Mouse (Mus musculus) liver, embryonic 11.5 days (tissue): Measurements from ENCODE around the gene Slc25a26. TPM values are rescaled to one million over a fixed set of nuclear protein-coding genes. Genes with fewer than 3 reads are reported as not detected.

Experiments
- ATAC-seq: fragments of 200-750 bp; cut with Nextera tagmentation; replicated peaks from 2 replicates; pipeline ENCODE4 v1.8.0; 2017; ENCODE audit warnings: moderate number of reproducible peaks, mild to moderate bottlenecking, moderate TSS enrichment, moderate library complexity; ENCODE audit not compliant: low FRiP score
- DNase-seq: peaks from one replicate; pipeline ENCODE4 v3.0.0-alpha.2; 2017; ENCODE audit warnings: low spot score
- H3K27ac ChIP-seq: fragments of 300-500 bp; sonication (generic); 2 replicates; pipeline ENCODE4 v1.5.1; 2014; ENCODE audit warnings: mild to moderate bottlenecking, low read depth, low read length, control low read depth
- H3K27me3 ChIP-seq: fragments of 300-500 bp; sonication (generic); replicated peaks from 2 replicates; pipeline ENCODE4 v1.6.1; 2014; ENCODE audit warnings: low read length, mixed read lengths; ENCODE audit not compliant: control insufficient read depth, insufficient read depth
- H3K36me3 ChIP-seq: fragments of 300-500 bp; sonication (generic); 2 replicates; pipeline ENCODE4 v1.6.1; 2014; ENCODE audit warnings: mild to moderate bottlenecking, low read length, moderate library complexity, mixed read lengths; ENCODE audit not compliant: control insufficient read depth, insufficient read depth
- H3K4me1 ChIP-seq: fragments of 300-500 bp; sonication (generic); replicated peaks from 2 replicates; pipeline ENCODE4 v1.6.1; 2014; ENCODE audit warnings: low read length, mixed read lengths; ENCODE audit not compliant: control insufficient read depth, insufficient read depth
- H3K4me2 ChIP-seq: fragments of 300-500 bp; sonication (generic); 2 replicates; pipeline ENCODE4 v1.6.1; 2014; ENCODE audit warnings: mild to moderate bottlenecking, control low read depth, moderate library complexity
- H3K4me3 ChIP-seq: fragments of 300-500 bp; sonication (generic); 2 replicates; pipeline ENCODE4 v1.5.1; 2014; ENCODE audit warnings: low read depth, low read length, control low read depth
- H3K9ac ChIP-seq: fragments of 300-500 bp; sonication (generic); 2 replicates; pipeline ENCODE4 v1.6.1; 2014; ENCODE audit warnings: low read depth, low read length, control low read depth
- H3K9me3 ChIP-seq: fragments of 300-500 bp; sonication (generic); 2 replicates; pipeline ENCODE4 v1.6.1; 2016; ENCODE audit warnings: low read length, inconsistent platforms, mixed read lengths; ENCODE audit not compliant: control insufficient read depth
- WGBS: fragments of 180-500 bp; shearing (Covaris S2); extraction: QIAGEN DNeasy Blood & Tissue Kit; methylation state at CpG from one replicate; pipeline ENCODE4 v1.1.7; 2014; 5-methylcytosine and 5-hydroxymethylcytosine counted together
- polyA plus RNA-seq: library from polyadenylated mRNA; unstranded; fragments of >200 nt; fragmentation: Nextera tagmentation; extraction: Ambion mirVana; gene quantifications from 2 replicates; pipeline ENCODE4 v1.2.1, GENCODE M21; 2014

Gene Slc25a26
- polyA plus RNA-seq, 1 experiment from 2014 or later: 8.2 TPM

DNA sequence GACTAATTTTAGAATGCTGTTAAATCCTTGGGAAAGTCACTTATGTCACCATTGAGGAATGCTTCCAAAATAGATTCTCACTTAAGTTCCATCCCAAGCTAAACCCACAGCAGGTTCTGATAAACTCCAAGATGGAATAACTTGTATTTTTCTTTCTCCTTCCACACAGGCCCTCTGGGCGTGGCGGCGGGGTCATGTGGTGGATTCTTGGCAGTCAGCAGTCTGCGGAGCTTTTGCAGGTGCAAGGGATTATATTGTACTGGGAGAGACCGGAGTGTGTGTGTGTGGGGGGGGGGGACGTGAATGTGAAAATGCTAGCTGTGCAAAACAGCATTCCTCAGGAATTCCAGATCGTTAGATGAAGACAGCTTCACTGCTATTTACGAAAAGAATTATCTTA lies 92.1 kb downstream of the Slc25a26 start:
- Histone ChIP-seq H3K9me3 (no peaks in the 10 kb centered on the region), H3K4me3 (no peak overlapping the region), H3K9ac (no peak overlapping the region), H3K27ac (no peak overlapping the region), H3K4me2 (no peak overlapping the region), H3K4me1 (0 out of 2 replicates have a peak, but pooled peaks cover 3% of the 10 kb centered on the region), H3K27me3 (no peaks in the 10 kb centered on the region), H3K36me3 (no peaks in the 10 kb centered on the region)
- ATAC-seq (no peak), DNase-seq (peak; percentile 32)
- WGBS: 55% methylated on average over 8 of the region's 8 CpGs

DNA sequence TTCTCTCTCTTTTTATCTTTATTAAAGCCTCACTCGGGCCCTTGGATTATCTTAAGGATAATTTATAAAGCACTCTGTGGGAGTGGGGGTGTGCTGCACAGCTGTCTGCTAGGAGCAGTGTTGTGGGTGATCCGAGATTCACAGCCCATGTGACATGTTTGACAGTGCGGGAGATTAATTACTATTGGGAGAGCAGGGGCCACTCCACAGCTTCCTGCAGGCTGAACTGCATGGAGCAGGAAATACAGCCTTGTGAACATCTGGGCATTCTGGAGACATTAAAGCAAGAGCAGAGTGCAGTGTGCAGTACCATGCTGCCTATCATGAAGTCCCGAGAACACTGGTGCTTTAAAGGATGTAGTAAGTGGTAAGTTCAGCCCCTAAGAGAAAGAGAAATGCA lies 92.6 kb downstream of the Slc25a26 start:
- Histone ChIP-seq H3K4me3 (no peak overlapping the region), H3K4me2 (no peak overlapping the region), H3K4me1 (0 out of 2 replicates have a peak, but pooled peaks cover 3% of the 10 kb centered on the region), H3K9ac (no peak overlapping the region), H3K27ac (no peak overlapping the region), H3K9me3 (no peaks in the 10 kb centered on the region), H3K36me3 (no peaks in the 10 kb centered on the region), H3K27me3 (no peaks in the 10 kb centered on the region)
- ATAC-seq (0 out of 2 replicates have a peak, but pooled peaks have one; percentile 18), DNase-seq (peak; percentile 28)
- WGBS: 39% methylated on average over 4 of the region's 4 CpGs

DNA sequence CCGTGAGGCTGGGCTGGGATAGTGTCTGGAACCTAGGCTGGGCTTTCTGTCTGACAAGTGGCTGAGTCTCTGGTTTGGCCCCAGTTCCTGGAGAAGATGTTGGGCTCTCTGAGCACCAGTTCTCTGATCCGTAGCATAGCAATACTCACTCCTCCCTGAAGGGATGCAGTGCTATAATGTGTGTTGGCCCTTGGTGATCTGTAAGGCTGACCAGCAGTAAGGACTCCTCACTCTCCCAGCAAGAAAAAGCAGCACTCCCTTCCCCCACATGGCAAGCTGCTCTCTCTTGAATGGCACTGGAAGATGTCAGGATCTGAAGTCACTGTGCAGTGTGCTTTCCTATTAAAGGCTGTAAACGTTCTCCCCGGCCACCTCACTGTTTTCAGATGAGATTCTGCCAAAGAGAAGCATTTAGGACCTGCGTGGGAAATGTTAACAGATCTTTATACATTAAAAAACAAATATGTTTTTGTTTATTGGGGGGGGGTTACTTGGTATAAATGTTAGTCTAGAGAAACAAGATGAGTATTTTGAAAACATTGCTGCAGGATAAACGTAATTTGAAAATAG lies 94.0 kb downstream of the Slc25a26 start:
- no peaks in the 10 kb centered on the region for H3K27me3 ChIP-seq
- DNase-seq (no peak), ATAC-seq (no peak)
- H3K4me1 ChIP-seq: 0 out of 2 replicates have a peak, but pooled peaks cover 3% of the 10 kb centered on the region
- no peaks in the 10 kb centered on the region for H3K9me3 ChIP-seq
- no peak overlapping the region for H3K4me3 ChIP-seq
- H3K27ac ChIP-seq: no peak overlapping the region
- H3K9ac ChIP-seq: no peak overlapping the region
- 77% methylated on average over 6 of the region's 6 CpGs for WGBS
- H3K36me3 ChIP-seq: no peaks in the 10 kb centered on the region
- H3K4me2 ChIP-seq: no peak overlapping the region

DNA sequence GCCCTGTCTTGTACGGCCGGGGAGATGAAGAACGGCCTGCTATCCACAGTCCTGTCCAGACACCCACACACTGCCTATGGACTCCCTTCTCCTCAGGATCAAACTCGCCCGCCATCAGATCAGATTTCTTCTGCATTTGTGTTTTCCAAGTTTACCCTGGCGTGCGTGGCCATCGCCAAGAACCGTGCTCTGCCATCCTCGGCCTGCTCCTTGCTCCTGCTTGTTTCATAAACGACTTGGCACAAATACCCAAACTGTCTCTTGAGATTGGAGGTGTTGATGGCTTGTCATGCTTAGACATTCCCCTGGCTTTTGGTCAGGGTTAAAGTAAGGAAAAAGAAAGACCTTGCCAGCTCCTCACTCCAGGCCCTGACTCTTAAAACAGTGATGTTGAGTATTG lies 94.6 kb downstream of the Slc25a26 start:
- Histone ChIP-seq H3K4me1 (0 out of 2 replicates have a peak, but pooled peaks cover 3% of the 10 kb centered on the region), H3K27ac (no peak overlapping the region), H3K4me2 (no peak overlapping the region), H3K27me3 (no peaks in the 10 kb centered on the region), H3K9me3 (no peaks in the 10 kb centered on the region), H3K36me3 (no peaks in the 10 kb centered on the region), H3K9ac (no peak overlapping the region), H3K4me3 (no peak overlapping the region)
- ATAC-seq: no peak
- 87% methylated on average over 11 of the region's 11 CpGs for WGBS
- DNase-seq: no peak

DNA sequence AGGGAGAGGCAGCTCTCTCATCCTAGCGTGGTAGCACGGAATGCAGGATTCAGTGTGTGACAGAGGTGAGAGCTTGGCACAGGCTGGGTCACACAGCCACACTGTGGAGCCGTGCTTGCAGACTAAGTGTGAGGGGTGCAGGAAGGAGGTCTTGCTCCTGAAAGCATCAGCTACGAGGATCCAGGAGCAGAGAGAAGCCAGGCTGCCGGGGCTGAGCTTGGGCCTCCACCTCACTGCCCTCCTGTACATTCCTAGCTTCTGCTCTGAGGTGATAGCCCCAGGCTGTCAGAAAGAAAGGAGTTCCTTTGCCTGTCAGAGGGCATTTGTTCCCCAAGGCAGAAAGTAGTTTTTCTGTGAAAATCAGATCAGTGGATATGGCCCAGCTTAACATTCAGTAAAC lies 95.1 kb downstream of the Slc25a26 start:
- WGBS: 69% methylated on average over 5 of the region's 5 CpGs
- ATAC-seq (no peak), DNase-seq (no peak)
- no peak overlapping the region for H3K4me3 ChIP-seq
- H3K9ac ChIP-seq: no peak overlapping the region
- no peaks in the 10 kb centered on the region for H3K36me3 ChIP-seq
- H3K4me2 ChIP-seq: no peak overlapping the region
- H3K9me3 ChIP-seq: no peaks in the 10 kb centered on the region
- H3K4me1 ChIP-seq: 0 out of 2 replicates have a peak, but pooled peaks cover 3% of the 10 kb centered on the region
- H3K27ac ChIP-seq: no peak overlapping the region
- no peaks in the 10 kb centered on the region for H3K27me3 ChIP-seq

DNA sequence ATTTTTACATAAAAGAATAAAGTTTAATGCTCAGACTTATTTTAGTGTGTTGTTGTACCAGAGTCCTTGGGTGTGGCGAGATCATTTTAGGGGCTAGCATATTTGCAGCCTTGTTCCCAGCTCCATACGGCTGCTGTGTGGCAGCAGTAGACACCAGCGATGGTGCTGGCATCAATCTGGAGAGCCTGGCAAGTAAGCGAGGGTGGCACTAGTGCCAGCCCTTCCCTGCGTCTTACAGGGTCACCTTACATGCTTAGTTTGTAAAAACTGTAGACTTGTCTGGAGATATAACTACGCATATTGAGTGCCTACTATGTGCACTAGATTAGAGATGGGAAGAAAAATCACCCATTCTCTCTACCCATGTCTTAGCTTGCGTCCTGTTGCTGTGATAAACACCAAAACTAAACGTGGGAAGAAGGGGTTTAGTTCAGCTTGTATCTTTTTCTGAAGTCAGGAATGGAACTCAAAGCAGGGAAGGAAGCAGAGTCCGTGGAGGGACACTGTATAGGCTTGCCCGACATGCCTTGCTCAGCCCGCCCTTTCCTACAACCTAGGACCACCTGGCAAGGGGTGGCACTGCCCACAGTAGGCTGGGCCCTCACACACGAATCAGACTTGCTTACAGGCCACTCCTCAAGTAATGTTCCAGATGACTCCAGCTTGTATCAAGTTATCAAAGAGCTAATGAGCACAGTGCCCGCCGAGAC lies 96.1 kb downstream of the Slc25a26 start:
- Histone ChIP-seq H3K9ac (no peak overlapping the region), H3K4me1 (0 out of 2 replicates have a peak, but pooled peaks cover 3% of the 10 kb centered on the region), H3K27me3 (no peaks in the 10 kb centered on the region), H3K4me3 (no peak overlapping the region), H3K27ac (no peak overlapping the region), H3K36me3 (no peaks in the 10 kb centered on the region), H3K4me2 (no peak overlapping the region), H3K9me3 (no peaks in the 10 kb centered on the region)
- no peak for ATAC-seq
- no peak for DNase-seq
- WGBS: 89% methylated on average over 14 of the region's 14 CpGs

DNA sequence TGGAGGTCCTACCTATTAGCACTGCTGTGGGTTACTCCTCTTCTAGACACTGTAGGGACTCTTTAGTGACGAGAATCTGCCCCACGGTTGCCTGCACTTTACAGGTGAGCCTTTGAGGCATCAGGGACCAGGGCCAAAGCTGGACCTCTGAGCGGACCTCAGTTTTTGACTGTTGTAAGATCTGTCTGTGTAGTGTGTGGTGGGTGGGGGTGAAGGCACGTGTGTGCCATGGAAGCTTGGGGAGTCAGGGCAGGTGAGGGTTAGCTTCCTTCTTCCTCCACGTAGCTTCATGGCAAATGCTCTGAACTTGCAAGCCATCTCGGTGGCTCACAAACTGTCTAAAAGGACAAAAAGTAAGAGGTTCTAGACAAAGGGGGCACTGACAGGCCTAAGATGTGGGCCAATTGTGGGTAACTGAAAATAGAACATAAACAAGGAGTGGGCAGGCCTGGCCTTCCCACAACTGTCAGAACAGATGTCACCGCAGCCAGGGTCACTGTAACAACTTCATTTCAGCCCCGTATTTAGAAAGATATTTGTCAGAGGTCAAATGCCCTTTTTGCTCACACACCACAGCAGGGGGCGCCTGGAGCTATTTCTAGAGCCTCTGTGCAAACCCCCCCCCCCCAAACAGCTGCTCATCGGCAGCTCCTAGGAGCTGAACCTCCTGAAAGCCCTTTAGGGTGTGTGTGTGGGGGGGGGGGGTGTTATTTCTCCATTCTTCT lies 96.8 kb downstream of the Slc25a26 start:
- DNase-seq (no peak), ATAC-seq (no peak)
- Histone ChIP-seq H3K4me1 (0 out of 2 replicates have a peak, but pooled peaks cover 3% of the 10 kb centered on the region), H3K4me2 (no peak overlapping the region), H3K36me3 (no peaks in the 10 kb centered on the region), H3K9ac (no peak overlapping the region), H3K27ac (no peak overlapping the region), H3K9me3 (no peaks in the 10 kb centered on the region), H3K27me3 (no peaks in the 10 kb centered on the region), H3K4me3 (no peak overlapping the region)
- 76% methylated on average over 10 of the region's 10 CpGs for WGBS

DNA sequence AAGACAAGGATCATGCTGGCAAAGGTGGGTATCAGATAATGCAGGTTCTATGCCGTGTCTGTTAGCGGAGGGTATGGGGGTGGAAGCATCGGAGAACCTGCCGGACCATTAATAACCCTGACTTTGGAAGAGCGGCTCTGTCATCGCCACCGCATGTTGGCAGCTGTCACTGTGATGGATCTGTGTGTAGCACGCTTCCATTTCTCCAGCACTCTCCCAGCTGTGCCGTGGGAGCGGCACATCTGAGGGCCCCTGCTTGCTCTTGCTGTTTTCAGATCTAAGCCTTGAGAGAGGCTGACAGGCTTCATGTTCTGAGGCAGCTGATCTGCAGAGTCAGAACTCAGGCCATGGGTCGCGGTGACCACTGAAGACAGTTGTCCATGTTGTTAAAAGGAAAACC lies 98.3 kb downstream of the Slc25a26 start:
- no peaks in the 10 kb centered on the region for H3K27me3 ChIP-seq
- H3K9ac ChIP-seq: no peak overlapping the region
- H3K36me3 ChIP-seq: 0 out of 2 replicates have a peak, but pooled peaks cover 2% of the 10 kb centered on the region
- H3K9me3 ChIP-seq: no peaks in the 10 kb centered on the region
- H3K4me1 ChIP-seq: 0 out of 2 replicates have a peak, but pooled peaks cover 3% of the 10 kb centered on the region
- no peak overlapping the region for H3K4me2 ChIP-seq
- no peak overlapping the region for H3K4me3 ChIP-seq
- WGBS: 85% methylated on average over 12 of the region's 12 CpGs
- DNase-seq: no peak
- ATAC-seq: 0 out of 2 replicates have a peak, but pooled peaks have one; percentile 24
- no peak overlapping the region for H3K27ac ChIP-seq
